Comparison of ENCODE assay signal across 9 mouse cellular contexts in the genomic region with DNA sequence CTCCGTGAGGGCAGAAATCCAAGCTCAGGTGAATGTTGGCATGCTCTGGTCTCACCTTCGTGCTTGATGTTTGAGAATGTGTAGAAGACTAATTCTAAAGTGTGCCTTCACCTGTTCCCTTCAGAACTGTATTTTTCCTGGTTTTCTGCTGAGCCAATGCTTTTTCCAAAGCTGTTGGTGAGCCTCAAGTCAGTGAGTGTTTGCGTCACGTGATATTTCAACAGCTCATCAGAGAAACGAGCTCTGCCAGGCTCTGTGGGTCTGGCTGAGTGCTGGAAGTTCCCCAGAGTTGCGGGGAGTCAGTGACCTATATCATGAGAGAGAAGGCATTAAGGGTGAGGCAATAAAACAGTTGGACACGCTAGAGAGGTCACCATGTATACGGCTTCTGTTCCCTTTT. TPM values are rescaled to one million over a fixed set of nuclear protein-coding genes. Genes with fewer than 3 reads are reported as not detected.
DNase-seq lines count a peak whose midpoint lies in the region; ATAC-seq and TF ChIP-seq lines count a peak whose summit lies in the region.
"Had no signal": no experiment of that assay in that cellular context is flagged by ENCODE, and none has a peak within 500 bp of the region (broad histone marks: within the 10 kb centered on the region; RNA-seq: fewer than 3 reads in every experiment).

No protein-coding gene starts in this region.

- H3K4me2 ChIP-seq in neural tube, embryonic 14.5 days (ENCODE audit: low read depth, low read length): no peak overlapping the region
- no peak overlapping the region for H3K4me2 ChIP-seq in limb, embryonic 15.5 days
- no peak overlapping the region for H3K4me2 ChIP-seq in midbrain, postnatal 0 days (ENCODE audit: low read depth, low read length, poor library complexity, severe bottlenecking)
- H3K4me2 ChIP-seq: embryonic facial prominence, embryonic 15.5 days had no signal

- no peaks in the 10 kb centered on the region for H3K4me1 ChIP-seq in neural tube, embryonic 14.5 days (ENCODE audit: control insufficient read depth, insufficient read depth, low read length)
- H3K4me1 ChIP-seq in limb, embryonic 15.5 days: peaks cover 10% of the 10 kb centered on the region; the same call in 1 of the 2 replicates
- no peaks in the 10 kb centered on the region for H3K4me1 ChIP-seq in midbrain, postnatal 0 days (ENCODE audit: insufficient read depth, low read length)
- H3K4me1 ChIP-seq: embryonic facial prominence, embryonic 15.5 days had no signal

- intact Hi-C loops in heart, postnatal 10 days (cut with DNase I): no loop called here

- H3K27me3 ChIP-seq in neural tube, embryonic 14.5 days (ENCODE audit: control insufficient read depth, insufficient read depth, low read length): no peaks in the 10 kb centered on the region
- H3K27me3 ChIP-seq in limb, embryonic 15.5 days: no peaks in the 10 kb centered on the region
- no peaks in the 10 kb centered on the region for H3K27me3 ChIP-seq in midbrain, postnatal 0 days (ENCODE audit: insufficient read depth, low read length)
- H3K27me3 ChIP-seq: embryonic facial prominence, embryonic 15.5 days had no signal

- DNase-seq in neural tube, embryonic 10.5 days (ENCODE audit: extremely low spot score, low spot score): no peak
- peak; percentile 69 to 70 for DNase-seq in heart, postnatal 10 days
- no peak for DNase-seq in midbrain, postnatal 0 days (ENCODE audit: low spot score)
- DNase-seq in Muller cell, postnatal 12 days (ENCODE audit: inconsistent ontology term): no peak
- DNase-seq in layer of hippocampus, adult 9-11 months: no peak

- H3K27ac ChIP-seq in neural tube, embryonic 14.5 days (ENCODE audit: low read depth, low read length): no peak overlapping the region
- H3K27ac ChIP-seq in limb, embryonic 15.5 days: 0 out of 2 replicates have a peak overlapping the region, but pooled peaks have one; percentile 43
- no peak overlapping the region for H3K27ac ChIP-seq in midbrain, postnatal 0 days (ENCODE audit: low read depth, low read length)
- H3K27ac ChIP-seq: embryonic facial prominence, embryonic 15.5 days had no signal

- H3K9ac ChIP-seq in neural tube, embryonic 14.5 days (replicated peaks; ENCODE audit: low read depth, low read length): no peak overlapping the region
- no peak overlapping the region for H3K9ac ChIP-seq in limb, embryonic 15.5 days
- H3K9ac ChIP-seq in midbrain, postnatal 0 days (replicated peaks; ENCODE audit: low read length, poor library complexity, severe bottlenecking): no peak overlapping the region
- H3K9ac ChIP-seq: embryonic facial prominence, embryonic 15.5 days had no signal

- no peaks in the 10 kb centered on the region for H3K9me3 ChIP-seq in neural tube, embryonic 14.5 days (ENCODE audit: control insufficient read depth, low read length)
- no peaks in the 10 kb centered on the region for H3K9me3 ChIP-seq in limb, embryonic 15.5 days
- H3K9me3 ChIP-seq in midbrain, postnatal 0 days (ENCODE audit: low read length): no peaks in the 10 kb centered on the region
- H3K9me3 ChIP-seq: embryonic facial prominence, embryonic 15.5 days had no signal

- WGBS in neural tube, embryonic 14.5 days: 57% methylated on average over 8 of the region's 8 CpGs
- 34% methylated on average over 8 of the region's 8 CpGs for WGBS in limb, embryonic 15.5 days
- WGBS in midbrain, postnatal 0 days: 68% methylated on average over 8 of the region's 8 CpGs

- no peak overlapping the region for H3K4me3 ChIP-seq in neural tube, embryonic 14.5 days (ENCODE audit: low read depth, low read length)
- no peak overlapping the region for H3K4me3 ChIP-seq in limb, embryonic 15.5 days
- H3K4me3 ChIP-seq in midbrain, postnatal 0 days (ENCODE audit: low read depth, low read length): no peak overlapping the region
- H3K4me3 ChIP-seq: embryonic facial prominence, embryonic 15.5 days had no signal

- ATAC-seq in neural tube, embryonic 14.5 days (ENCODE audit: low read depth): peak; percentile 70; the same call in 1 of the 2 replicates
- ATAC-seq in limb, embryonic 15.5 days (ENCODE audit: insufficient number of reproducible peaks, low FRiP score, low TSS enrichment, low read depth): peak; percentile 67; the same call in 1 of the 2 replicates
- ATAC-seq in midbrain, postnatal 0 days (ENCODE audit: low FRiP score): no peak

- TF ChIP-seq CTCF in midbrain, postnatal 0 days (IDR thresholded peaks at IDR 0.05): no peak

- H3K36me3 ChIP-seq in neural tube, embryonic 14.5 days (ENCODE audit: control insufficient read depth, insufficient read depth, low read length): no peaks in the 10 kb centered on the region
- H3K36me3 ChIP-seq in limb, embryonic 15.5 days: no peaks in the 10 kb centered on the region
- no peaks in the 10 kb centered on the region for H3K36me3 ChIP-seq in midbrain, postnatal 0 days (ENCODE audit: insufficient read depth, low read length)
- H3K36me3 ChIP-seq: embryonic facial prominence, embryonic 15.5 days had no signal

RNA-seq across cellular contexts. Expression of gene Tspan12, which starts 29.0 kb away (rescaled TPM):
- 89.7 TPM in 2 replicates for polyA plus RNA-seq in neural tube, embryonic 14.5 days (2014; fragmentation: Nextera tagmentation; extraction: Ambion mirVana)
- total RNA-seq in heart, postnatal 10 days (2021): 100 to 1,000 TPM in 1 of 2 experiments, 10 to 100 TPM in 1; 93.8 to 102 TPM
- 28.2 and 34.9 TPM in 2 replicates for polyA plus RNA-seq in limb, embryonic 15.5 days (2015; fragmentation: Nextera tagmentation; extraction: Ambion mirVana)
- 22.5 and 30.2 TPM in 2 replicates for total RNA-seq in midbrain, postnatal 0 days (2014; rRNA removed)
- 50.0 and 54.7 TPM in 2 replicates for polyA plus RNA-seq in midbrain, postnatal 0 days (2015; fragmentation: Nextera tagmentation; extraction: Ambion mirVana)
- total RNA-seq: neutrophil, adult 5-6 weeks had no signal

Comparison
In these comparisons a context has a peak if more than half of its experiments do, and no peak if none do; other contexts are left out.
1. DNase-seq: peak in heart, postnatal 10 days (2 of 2); none in neural tube, embryonic 10.5 days (single experiment), midbrain, postnatal 0 days (single experiment), Muller cell, postnatal 12 days (single experiment) and layer of hippocampus, adult 9-11 months (single experiment).